Mouse (Mus musculus): ENCODE measurements around the gene Scrt2. TPM values are rescaled to one million over a fixed set of nuclear protein-coding genes. Genes with fewer than 3 reads are reported as not detected.

Scrt2 gene
- polyA plus RNA-seq, 1 experiment from 2014 or later: 0.04 TPM

GRCm38 (mm10) chr2:152140941-152141340, 59.6 kb downstream of the Scrt2 start:
- H3K27me3 ChIP-seq (replicated peaks): peaks cover 42% of the 10 kb centered on the region
- no peak overlapping the region for H3K27ac ChIP-seq
- H3K4me2 ChIP-seq: no peak overlapping the region
- H3K36me3 ChIP-seq: no peaks in the 10 kb centered on the region
- ATAC-seq (ENCODE audit: insufficient read depth, low FRiP score, low read depth): no peak
- peaks cover 21% of the 10 kb centered on the region for H3K4me1 ChIP-seq
- H3K4me3 ChIP-seq (replicated peaks): no peak overlapping the region
- H3K9me3 ChIP-seq: no peaks in the 10 kb centered on the region
- 57% methylated on average over 11 of the region's 11 CpGs for WGBS
- no peak overlapping the region for H3K9ac ChIP-seq

DNA sequence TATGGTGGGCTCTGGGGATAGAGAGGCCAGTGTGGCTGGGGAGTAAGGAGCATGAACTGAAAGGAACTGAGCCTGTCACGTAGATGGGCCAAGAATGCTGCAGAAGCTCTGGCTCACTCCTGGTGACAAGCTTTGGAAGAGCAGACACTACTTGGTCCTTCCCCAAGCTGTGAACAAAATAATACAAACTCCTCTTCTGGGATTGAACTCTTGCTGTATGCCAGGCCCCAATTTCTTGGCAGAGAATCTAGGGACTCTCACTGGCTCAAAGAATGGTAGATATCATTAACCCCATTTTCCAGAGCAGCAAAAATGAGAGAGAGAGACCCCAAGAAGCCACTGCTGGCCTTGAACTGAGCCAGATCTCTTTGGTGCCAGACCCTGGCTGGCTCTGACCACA, 60.2 kb downstream of the Scrt2 start:
- H3K4me3 ChIP-seq (replicated peaks): peak overlapping the region; percentile 42
- ATAC-seq (ENCODE audit: insufficient read depth, low FRiP score, low read depth): no peak
- peak overlapping the region; percentile 46 for H3K27ac ChIP-seq
- H3K36me3 ChIP-seq: no peaks in the 10 kb centered on the region
- peaks cover 43% of the 10 kb centered on the region for H3K27me3 ChIP-seq (replicated peaks)
- no peaks in the 10 kb centered on the region for H3K9me3 ChIP-seq
- 52% methylated on average over 1 of the region's 1 CpGs for WGBS
- H3K4me1 ChIP-seq: peaks cover 21% of the 10 kb centered on the region
- peak overlapping the region; percentile 96 for H3K4me2 ChIP-seq
- H3K9ac ChIP-seq: 0 out of 2 replicates have a peak overlapping the region, but pooled peaks have one; percentile 4

- peaks cover 43% of the 10 kb centered on the region for H3K27me3 ChIP-seq (replicated peaks)
- 2% methylated on average over 13 of the region's 13 CpGs for WGBS
These were observed 60.7 kb downstream of the Scrt2 start for GRCm38 (mm10) chr2:152142046-152142445.

DNA sequence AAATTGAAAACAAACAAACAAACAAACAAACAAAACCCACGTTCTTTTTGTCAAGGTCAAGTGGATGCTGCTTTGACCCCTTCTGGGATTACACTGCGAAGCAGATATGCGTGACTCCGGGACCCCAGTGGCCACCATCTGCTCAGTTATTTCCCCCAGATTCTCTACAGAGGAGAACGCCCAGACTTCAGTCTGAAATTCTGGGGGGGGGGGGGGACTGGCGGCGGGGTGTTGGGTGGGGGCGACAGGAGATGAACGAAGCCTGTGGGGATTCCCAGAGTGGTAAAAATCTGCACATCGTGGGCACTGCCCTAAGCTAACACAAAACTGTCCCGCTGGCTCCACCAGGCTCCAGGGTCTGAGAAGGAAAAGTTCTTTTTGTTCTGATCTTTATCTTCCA, 61.2 kb downstream of the Scrt2 start:
- no peak for ATAC-seq (ENCODE audit: insufficient read depth, low FRiP score, low read depth)
- H3K27ac ChIP-seq: no peak overlapping the region
- WGBS: 5% methylated on average over 11 of the region's 11 CpGs

More at GRCm38 (mm10) chr2:152142046-152142445, 60.7 kb downstream of the Scrt2 start:
- peak overlapping the region; percentile 42 for H3K4me3 ChIP-seq (replicated peaks)
- H3K9ac ChIP-seq: 0 out of 2 replicates have a peak overlapping the region, but pooled peaks have one; percentile 4
- H3K36me3 ChIP-seq: no peaks in the 10 kb centered on the region
- H3K27ac ChIP-seq: peak overlapping the region; percentile 46
- ATAC-seq (ENCODE audit: insufficient read depth, low FRiP score, low read depth): peak; percentile 45; the same call in 1 of the 2 replicates
- no peaks in the 10 kb centered on the region for H3K9me3 ChIP-seq
- H3K4me2 ChIP-seq: peak overlapping the region; percentile 96
- H3K4me1 ChIP-seq: peaks cover 21% of the 10 kb centered on the region

DNA sequence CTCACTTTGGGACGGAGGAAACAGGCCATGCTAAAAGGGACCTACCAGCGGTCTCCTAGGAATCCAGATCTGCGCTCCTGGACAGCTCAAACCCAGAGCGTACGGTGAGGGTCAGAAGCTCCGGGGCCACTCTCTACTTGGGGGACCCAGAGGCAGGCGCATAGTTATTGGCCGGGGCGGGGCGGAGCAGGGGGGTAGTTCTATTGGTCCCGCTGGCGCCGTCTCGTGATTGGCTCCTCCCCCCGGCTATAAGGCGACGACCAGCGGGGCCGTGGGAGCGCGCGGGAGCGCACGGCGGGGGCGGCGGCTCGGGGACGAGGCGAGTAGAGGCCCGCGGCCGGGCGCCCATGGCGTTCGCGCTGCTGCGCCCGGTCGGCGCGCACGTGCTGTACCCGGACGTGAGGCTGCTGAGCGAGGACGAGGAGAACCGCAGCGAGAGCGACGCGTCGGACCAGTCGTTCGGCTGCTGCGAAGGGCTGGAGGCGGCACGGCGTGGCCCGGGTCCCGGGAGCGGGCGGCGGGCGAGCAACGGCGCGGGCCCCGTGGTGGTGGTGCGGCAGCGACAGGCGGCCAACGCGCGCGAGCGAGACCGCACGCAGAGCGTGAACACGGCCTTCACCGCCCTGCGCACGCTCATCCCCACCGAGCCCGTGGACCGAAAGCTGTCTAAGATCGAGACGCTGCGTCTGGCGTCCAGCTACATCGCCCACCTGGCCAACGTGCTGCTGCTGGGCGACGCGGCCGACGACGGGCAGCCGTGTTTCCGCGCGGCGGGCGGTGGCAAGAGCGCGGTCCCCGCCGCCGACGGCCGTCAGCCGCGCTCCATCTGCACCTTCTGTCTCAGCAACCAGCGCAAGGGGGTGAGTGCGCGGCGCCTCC, 62.2 kb downstream of the Scrt2 start, which contains the start of gene Tcf15:
TSS of gene Tcf15 (plus strand) at position 283 of the 879 bp plus-strand sequence.
- peaks cover 43% of the 10 kb centered on the region for H3K27me3 ChIP-seq (replicated peaks)
- H3K9ac ChIP-seq: peak within 1 kb of the TSS; percentile 32; the same call in 1 of the 2 replicates
- under 1% methylated on average over 111 of the region's 118 CpGs for WGBS
- peak; percentile 81 for ATAC-seq (ENCODE audit: insufficient read depth, low FRiP score, low read depth)
- peaks cover 21% of the 10 kb centered on the region for H3K4me1 ChIP-seq
- H3K4me2 ChIP-seq: peak within 1 kb of the TSS; percentile 96
- H3K4me3 ChIP-seq (replicated peaks): peak within 1 kb of the TSS; percentile 48
- no peaks in the 10 kb centered on the region for H3K9me3 ChIP-seq
- no peak within 1 kb of the TSS for H3K27ac ChIP-seq
- no peaks in the 10 kb centered on the region for H3K36me3 ChIP-seq

More for the DNA sequence above, 61.2 kb downstream of the Scrt2 start:
- Histone ChIP-seq H3K9me3 (no peaks in the 10 kb centered on the region), H3K36me3 (no peaks in the 10 kb centered on the region), H3K4me2 (peak overlapping the region; percentile 96), H3K27me3 (replicated peaks) (peaks cover 43% of the 10 kb centered on the region), H3K9ac (no peak overlapping the region), H3K4me3 (replicated peaks) (peak overlapping the region; percentile 48), H3K4me1 (peaks cover 21% of the 10 kb centered on the region)

DNA sequence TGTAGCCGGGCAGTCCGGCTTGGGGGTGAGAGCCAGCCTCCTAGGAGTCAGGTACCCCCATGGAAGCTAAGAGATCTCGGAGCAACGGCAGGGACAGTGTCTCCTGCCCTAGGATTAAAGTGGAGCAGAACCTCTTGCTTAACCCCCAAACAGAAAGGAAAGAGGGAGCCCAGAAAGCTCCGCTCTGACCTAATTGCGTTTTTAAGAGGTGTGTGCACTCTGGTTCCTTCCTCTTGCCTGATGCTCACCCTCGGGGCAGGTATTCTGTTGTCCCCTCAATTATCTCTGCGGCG, 62.8 kb downstream of the Scrt2 start:
- peak overlapping the region; percentile 48 for H3K4me3 ChIP-seq (replicated peaks)
- peak overlapping the region; percentile 96 for H3K4me2 ChIP-seq
- H3K9me3 ChIP-seq: no peaks in the 10 kb centered on the region
- H3K27ac ChIP-seq: no peak overlapping the region
- no peaks in the 10 kb centered on the region for H3K36me3 ChIP-seq
- peaks cover 21% of the 10 kb centered on the region for H3K4me1 ChIP-seq
- WGBS: 23% methylated on average over 9 of the region's 9 CpGs
- no peak for ATAC-seq (ENCODE audit: insufficient read depth, low FRiP score, low read depth)
- H3K27me3 ChIP-seq (replicated peaks): peaks cover 43% of the 10 kb centered on the region
- H3K9ac ChIP-seq: 0 out of 2 replicates have a peak overlapping the region, but pooled peaks have one; percentile 32

GRCm38 (mm10) chr2:152144501-152144900, 63.2 kb downstream of the Scrt2 start:
- Histone ChIP-seq H3K27me3 (replicated peaks) (peaks cover 43% of the 10 kb centered on the region), H3K4me2 (peak overlapping the region; percentile 96; the same call in 1 of the 2 replicates), H3K9me3 (no peaks in the 10 kb centered on the region), H3K27ac (no peak overlapping the region), H3K36me3 (no peaks in the 10 kb centered on the region), H3K4me3 (replicated peaks) (peak overlapping the region; percentile 48), H3K4me1 (peaks cover 21% of the 10 kb centered on the region), H3K9ac (no peak overlapping the region)
- WGBS: 73% methylated on average over 5 of the region's 5 CpGs
- ATAC-seq (ENCODE audit: insufficient read depth, low FRiP score, low read depth): no peak

Other genes with a start within 250 kb of the Scrt2 start
- 0.06 and 0.26 TPM in 2 replicates for gene Rspo4, start 238.6 kb upstream of the Scrt2 start, polyA plus RNA-seq (2015; fragmentation: Nextera tagmentation; extraction: Ambion mirVana)
- gene Angpt4, start 170.3 kb upstream of the Scrt2 start, polyA plus RNA-seq (2015; fragmentation: Nextera tagmentation; extraction: Ambion mirVana): 0.76 and 0.77 TPM in 2 replicates
- 26.8 TPM in 2 replicates for gene Fam110a, start 101.3 kb upstream of the Scrt2 start, polyA plus RNA-seq (2015; fragmentation: Nextera tagmentation; extraction: Ambion mirVana)
- gene Slc52a3, start 85.0 kb upstream of the Scrt2 start, polyA plus RNA-seq (2015; fragmentation: Nextera tagmentation; extraction: Ambion mirVana): 4.9 and 7.3 TPM in 2 replicates
- gene Srxn1, start 24.0 kb downstream of the Scrt2 start, polyA plus RNA-seq (2015; fragmentation: Nextera tagmentation; extraction: Ambion mirVana): 12.2 and 12.7 TPM in 2 replicates
- 8.2 and 10.7 TPM in 2 replicates for gene Tcf15, start 62.0 kb downstream of the Scrt2 start, polyA plus RNA-seq (2015; fragmentation: Nextera tagmentation; extraction: Ambion mirVana)
- gene Csnk2a1, start 145.3 kb downstream of the Scrt2 start, polyA plus RNA-seq (2015; fragmentation: Nextera tagmentation; extraction: Ambion mirVana): 75.3 and 89.8 TPM in 2 replicates
- gene Tbc1d20, start 212.3 kb downstream of the Scrt2 start, polyA plus RNA-seq (2015; fragmentation: Nextera tagmentation; extraction: Ambion mirVana): 37.8 and 39.8 TPM in 2 replicates

All from stomach, embryonic 15.5 days (tissue).